Mouse (Mus musculus) c-Kit-positive CD71-positive TER-119-positive erythroid progenitor cells, embryonic 14.5 days (primary cell): ENCODE measurements around the gene Hibadh.
"Not testable (repeated sequence)": the region's sequence is repeated elsewhere in the genome, so short reads cannot be mapped to it uniquely, and the experiment has no call there.

Experiments used
- DNase-seq: peaks from one replicate; pipeline ENCODE4 v3.0.0-alpha.2; 2013; ENCODE audit warnings: low spot score

Hibadh gene

GRCm38 (mm10) chr6:52640224-52640712, at the start of gene Hibadh:
TSS of gene Hibadh (minus strand) at chr6:52640389.
- peak; percentile 97 for DNase-seq

DNA sequence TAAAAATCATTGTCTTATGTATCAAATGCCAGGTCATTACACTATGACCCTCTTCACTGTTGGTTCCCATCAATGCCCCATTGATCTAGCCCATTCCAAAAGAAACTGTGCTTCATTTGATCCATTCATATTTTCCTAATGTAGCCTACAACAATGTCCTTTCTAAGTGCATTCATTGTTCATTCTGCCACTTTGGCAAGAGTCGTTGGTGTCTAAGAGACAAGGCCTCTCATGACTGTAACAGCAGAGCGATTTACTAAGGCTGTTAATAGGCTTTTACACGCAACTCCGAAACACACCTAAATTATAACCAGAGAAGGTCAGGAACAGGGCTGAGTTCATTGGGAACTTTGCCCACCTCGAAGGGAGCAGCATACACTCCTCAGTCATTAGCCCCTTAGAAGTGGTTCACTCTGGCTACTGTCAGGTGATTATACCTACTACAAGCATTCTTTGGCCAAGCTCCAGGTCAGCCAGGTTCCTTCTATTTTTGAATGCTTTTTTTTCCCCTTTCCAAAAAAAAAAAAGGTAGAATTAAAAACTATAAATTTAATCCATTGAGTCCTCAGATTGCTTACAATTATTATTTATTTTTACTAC, 46.8 kb upstream of the Hibadh start:
- DNase-seq: no peak

- DNase-seq: no peak
Measured at GRCm38 (mm10) chr6:52682607-52683006, 42.4 kb upstream of the Hibadh start.

- DNase-seq: no peak
Measured at GRCm38 (mm10) chr6:52681847-52682485, 41.8 kb upstream of the Hibadh start.

DNA sequence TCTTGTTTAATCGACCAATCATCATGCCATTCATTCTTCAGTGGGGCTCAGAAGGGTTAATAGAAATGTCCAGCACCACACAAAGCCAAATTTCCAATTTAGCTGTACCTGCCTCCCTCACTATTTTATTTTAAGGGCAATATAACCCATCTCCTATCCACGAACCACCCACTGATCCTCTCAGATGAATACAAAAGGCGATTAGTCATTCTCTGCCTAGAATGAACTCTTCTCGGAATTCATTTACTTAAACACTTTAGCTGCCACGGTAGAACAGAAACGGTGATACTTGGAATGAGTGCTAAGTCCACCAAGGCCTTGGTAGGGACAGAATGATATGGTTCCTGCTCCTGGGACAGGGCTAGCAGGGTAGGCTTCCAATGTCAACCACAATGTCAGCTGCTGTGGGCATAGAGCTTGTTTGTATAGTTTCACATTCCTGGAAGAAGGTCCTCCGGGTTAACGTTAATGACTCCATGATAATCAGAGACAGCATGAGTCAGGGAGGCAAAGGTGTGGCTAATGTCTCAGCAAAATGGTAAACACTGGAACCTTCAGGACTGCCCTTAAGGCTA, 40.4 kb upstream of the Hibadh start:
- DNase-seq: no peak

GRCm38 (mm10) chr6:52679565-52679964, 39.4 kb upstream of the Hibadh start:
- DNase-seq: no peak

DNA sequence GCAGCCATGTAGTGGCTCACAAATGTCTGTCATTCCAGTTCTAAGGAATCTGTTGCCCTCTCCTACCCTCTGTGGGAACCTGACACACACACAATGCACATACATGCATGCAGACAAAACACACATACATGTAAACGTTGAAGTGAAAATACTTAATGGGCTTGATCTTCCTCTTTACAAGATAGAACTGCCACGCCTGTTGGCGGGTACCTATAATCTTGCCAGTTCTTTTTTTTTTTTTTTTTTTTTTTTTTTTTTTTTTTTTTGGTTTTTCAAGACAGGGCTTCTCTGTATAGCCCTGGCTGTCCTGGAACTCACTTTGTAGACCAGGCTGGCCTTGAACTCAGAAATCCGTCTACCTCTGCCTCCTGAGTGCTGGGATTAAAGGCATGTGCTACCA, 37.3 kb upstream of the Hibadh start:
- not testable (repeated sequence) for DNase-seq

- DNase-seq: no peak
Measured at GRCm38 (mm10) chr6:52675222-52675921, 35.2 kb upstream of the Hibadh start.

GRCm38 (mm10) chr6:52674541-52674940, 34.4 kb upstream of the Hibadh start:
- DNase-seq: no peak

DNA sequence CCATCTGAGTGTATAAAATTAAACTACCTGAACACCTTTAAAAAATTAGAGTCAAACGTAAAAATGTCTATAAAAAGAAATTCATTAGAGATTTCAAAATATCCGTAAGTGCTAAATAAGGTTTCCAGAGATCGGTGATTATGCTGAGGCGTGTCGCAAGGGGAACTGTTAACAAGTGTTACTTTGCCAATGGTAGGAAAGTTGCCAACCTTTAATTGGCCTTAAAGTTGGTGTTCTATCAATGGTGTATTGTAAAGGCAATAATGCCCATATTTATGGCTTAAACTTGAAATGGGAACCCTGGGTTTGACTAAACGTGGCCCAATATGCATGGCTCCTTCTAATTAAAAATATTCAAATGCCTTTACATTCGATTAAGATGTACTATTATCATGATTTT, 33.5 kb upstream of the Hibadh start:
- DNase-seq: no peak

DNA sequence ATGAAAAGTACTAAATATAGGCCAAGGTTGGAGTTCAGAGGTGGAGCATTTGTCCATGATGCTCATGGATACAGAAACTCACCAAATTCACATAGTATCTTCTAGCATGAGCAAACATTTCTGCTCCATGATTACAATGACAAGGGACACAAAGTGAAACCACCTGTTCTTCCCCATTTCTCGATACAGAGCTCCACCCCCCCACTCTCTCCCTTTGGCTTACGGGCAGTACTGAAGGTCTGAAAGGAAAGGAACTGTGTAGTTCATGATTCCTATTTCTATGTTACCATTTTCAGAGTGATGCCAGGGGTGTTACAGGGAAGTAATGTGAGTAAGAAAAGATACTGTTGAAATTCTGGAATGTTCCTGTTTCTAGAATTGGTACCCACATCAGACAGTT, 32.4 kb upstream of the Hibadh start:
- DNase-seq: no peak

DNA sequence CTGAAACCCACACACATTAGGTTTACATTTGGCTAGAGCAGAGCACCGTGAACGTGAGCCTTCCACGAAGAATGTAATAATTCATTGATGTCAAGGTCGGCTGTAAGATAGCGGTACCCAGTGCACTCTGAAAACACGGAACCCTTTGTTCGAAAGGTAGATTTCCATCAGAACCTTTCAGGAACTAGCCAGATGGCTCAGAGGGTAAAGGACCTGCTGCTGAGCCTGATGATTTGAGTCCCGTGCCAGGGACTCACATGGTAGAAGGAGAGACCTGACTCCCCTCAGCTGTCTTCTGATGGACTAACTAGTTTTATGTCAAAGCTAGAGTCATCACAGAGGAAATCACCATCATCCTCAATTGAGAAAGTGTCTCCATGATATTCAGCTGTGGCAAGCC, 31.6 kb upstream of the Hibadh start:
- DNase-seq: no peak

DNA sequence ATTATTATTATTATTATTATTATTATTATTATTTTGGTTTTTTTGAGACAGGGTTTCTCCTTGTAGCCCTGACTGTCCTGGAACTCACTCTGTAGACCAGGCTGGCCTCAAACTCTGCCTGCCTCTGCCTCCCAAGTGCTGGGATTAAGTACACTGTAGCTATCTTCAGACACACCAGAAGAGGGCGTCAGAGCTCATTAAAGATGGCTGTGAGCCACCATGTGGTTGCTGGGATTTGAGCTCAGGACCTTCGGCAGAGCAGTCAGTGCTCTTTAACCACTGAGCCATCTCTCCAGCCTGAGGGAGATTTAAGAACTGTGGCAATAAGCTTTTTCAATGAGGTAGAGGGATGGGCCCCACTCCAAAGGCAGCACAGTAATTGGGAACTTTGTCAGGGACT, 29.7 kb upstream of the Hibadh start:
- not testable (repeated sequence) for DNase-seq

DNA sequence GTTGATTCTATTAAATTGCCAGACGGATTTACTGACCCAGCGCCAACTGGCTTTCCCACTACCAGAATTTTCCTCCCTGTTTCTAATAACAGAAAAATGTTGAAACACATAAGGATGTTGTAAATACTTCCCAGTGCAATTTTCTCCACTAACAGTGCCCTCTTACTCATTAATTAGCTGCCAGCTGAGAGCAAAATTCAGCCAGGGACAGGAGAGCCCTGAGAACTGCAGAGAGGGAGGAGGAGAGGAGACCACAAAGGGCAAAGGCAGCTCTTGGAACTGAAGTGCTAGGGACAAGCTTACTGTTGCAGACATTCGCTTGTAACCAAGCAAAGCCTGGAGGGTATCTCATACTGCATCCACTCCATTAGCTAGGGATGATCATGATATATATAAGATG, 27.5 kb upstream of the Hibadh start:
- no peak for DNase-seq

- no peak for DNase-seq
Measured at GRCm38 (mm10) chr6:52663021-52663420, 22.8 kb upstream of the Hibadh start.

DNA sequence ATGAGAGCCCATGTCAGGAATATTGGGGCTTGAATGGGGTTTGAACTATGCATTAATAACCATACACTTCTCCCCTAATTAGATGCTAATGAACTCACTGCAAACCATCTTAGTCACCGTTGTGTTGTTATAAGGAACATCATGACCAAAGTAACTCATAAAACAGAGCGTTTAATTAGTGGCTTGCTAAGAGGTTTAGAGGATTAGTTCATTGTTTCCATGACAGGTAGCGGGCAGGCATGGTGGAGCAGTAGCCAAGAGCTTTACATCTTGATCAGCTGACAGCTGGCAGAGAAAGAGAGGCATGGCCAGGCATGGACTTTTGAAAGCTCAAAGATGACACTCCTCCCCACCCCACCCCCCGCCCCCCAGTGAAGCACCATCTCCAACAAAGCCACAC, 15.1 kb upstream of the Hibadh start:
- DNase-seq: no peak

DNA sequence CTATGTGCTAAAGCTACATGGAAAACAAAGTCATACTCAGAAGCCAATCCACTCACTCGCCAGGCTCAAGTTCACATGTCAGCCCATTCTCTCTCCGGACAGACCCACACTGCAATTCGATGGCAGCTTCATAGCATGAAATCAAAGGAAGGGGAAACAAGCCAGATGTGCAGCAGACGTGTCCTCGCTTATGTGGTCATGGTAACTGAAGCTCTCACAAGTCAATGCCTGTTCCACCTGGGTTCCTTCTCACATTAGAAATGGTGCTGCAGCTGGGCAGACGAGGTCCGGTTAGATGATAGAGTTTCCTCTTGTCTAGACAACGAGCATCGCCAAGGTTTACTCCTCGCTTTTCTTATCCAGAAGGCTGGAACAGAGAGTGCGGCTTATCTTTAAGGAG, 8.6 kb upstream of the Hibadh start:
- no peak for DNase-seq

- DNase-seq: no peak
Measured at GRCm38 (mm10) chr6:52648031-52648430, 7.8 kb upstream of the Hibadh start.

- DNase-seq: no peak
Measured at GRCm38 (mm10) chr6:52645926-52646325, 5.7 kb upstream of the Hibadh start.

- no peak for DNase-seq
Measured at GRCm38 (mm10) chr6:52642152-52642551, 2.0 kb upstream of the Hibadh start.

- no peak for DNase-seq
Measured at GRCm38 (mm10) chr6:52641076-52641475, 887 bp upstream of the Hibadh start.

DNA sequence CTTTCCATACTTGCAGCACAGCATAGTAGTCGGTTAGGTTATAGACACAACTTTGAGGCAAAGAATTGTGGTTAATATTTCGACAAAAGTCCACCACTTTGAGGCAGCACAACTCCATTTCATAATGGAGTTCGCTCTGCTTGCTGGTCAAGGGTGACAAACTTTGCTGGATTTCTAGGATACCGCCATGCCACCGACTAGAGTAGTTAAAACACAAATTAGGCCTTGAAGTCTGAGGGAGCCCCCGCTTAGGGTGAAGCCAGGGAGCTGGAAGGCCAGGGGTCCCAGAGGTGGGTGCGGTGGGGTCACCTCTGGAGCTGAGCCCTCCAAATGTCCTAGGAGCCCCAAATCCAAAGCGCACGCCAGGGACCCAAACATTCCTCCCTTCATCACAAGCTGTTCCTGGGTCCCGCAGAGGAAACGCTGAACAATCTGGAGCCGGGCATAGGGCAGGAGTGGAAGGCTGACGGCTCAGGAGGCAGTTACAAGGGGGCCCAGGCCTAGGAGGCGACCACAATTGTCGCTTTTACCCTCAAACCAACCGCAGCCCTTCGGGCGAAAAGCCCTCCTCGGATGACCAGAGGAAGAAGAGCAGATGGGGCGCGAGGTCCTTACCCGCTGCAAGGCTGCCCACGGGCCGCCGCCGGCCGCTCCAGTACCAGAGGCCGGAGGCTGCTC, 504 bp downstream of the Hibadh start:
- peak; percentile 39 for DNase-seq
